Mouse (Mus musculus) hindlimb bud, embryonic 11.5 days (tissue): ENCODE data around the gene Smim27.
A peak's percentile ranks its signal among the peaks of the same experiment; 100 is the strongest.

ENCODE experiments used
- DNase-seq: peaks from one replicate; pipeline ENCODE4 v3.0.0-alpha.2; 2012; ENCODE audit warnings: low read depth, low spot score; ENCODE audit errors: extremely low spot score

Smim27 gene

GRCm38 (mm10) chr4:40269430-40270032 is at the start of gene Smim27, which contains the start of gene Topors:
Gene Smim27, plus strand, starts transcription at chr4:40269579.
Gene Topors, minus strand, starts transcription at chr4:40269850.
- DNase-seq, result peak; percentile 96

DNA sequence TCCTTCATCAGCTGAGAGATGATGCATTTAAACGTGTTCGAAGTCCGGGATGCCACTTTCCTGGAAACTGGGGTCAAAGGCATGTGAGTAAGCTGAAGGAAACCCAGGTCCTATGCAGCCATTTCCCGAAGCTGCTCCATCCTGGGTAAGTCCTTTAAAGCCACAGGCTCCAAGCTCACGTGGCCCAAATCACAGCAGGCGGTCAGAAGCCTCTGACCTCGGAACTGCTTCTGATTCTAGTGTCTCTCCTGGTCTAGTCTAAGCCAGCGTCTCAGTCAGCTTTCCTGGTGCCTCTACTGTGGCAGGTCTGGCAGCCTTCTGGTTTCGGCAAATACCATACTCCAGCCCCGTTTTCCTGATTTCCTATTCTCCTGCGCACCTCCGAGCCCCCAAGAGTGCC is 48.9 kb upstream of the Smim27 start:
- no peak for DNase-seq

DNA sequence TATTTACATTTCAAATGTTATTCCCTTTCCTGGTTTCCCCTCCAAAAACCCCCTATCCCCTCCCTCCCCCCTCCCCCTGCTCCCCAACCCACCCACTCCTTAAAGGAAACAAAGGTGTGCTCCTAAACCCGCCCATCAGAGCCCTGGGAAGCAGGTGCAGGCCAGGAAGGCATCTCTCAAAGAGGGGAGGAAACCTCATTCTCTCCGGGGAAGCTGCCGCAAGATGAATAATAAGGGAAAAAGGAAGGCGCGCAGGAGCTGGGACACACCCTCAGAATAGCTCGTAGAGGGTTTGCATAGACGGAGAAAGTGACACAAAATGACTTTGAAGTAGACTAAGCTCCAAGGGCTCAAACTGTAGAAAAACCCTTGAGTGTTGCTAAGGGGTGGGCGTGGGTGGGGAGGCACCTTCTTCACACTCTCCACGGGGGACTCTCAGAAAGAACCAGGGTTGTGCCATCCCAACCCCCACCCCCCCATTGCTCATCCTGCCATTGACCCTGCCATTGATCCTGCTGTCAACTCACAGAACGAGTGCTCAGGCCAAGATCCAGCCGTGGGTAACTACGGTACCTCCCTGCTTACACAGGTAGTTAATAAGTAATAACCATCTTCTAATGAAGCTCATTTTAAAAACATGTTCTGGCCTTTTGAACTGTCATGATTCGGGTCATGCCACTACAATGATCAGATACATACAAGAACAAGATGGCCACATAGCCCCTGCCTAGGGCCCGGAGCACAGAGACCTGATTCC is 48.2 kb upstream of the Smim27 start:
- DNase-seq, result no peak

DNA sequence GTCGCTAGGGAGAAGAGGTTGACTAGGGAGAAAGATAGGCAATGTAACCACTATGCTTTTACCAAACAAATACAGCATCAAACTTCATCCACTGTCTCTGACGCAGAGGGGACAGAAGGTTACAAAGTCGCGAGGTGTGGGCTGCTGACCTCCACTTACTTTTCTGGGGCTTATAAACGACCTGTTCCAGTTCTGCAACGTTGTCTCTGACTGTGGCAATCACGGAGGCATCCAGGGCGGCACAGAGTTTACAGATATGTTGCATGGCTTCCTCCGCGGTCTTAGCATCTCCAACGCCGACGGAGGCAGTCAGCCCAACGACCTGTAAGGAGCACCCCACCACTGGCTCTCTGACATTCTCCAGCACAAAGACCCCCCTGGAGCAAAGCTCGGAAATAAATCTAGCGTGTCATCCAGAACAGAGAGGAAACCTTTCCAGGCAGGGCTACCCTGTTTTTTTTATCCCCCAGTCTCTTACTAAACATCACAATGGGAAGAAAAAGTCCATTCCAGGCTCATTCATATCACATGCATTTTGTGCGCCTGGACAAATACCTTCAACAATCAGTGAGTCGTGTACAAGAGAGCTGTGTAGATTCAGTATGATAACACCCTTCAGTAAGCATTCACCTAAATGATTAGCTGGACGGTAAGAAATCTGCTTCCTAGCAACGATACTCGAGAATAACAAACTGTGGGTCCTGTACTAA is 47.3 kb upstream of the Smim27 start:
- DNase-seq, result no peak

- DNase-seq, result no peak
These were observed 43.3 kb upstream of the Smim27 start for GRCm38 (mm10) chr4:40226095-40226494.

- no peak for DNase-seq
These were observed 42.2 kb upstream of the Smim27 start for GRCm38 (mm10) chr4:40227131-40227530.

DNA sequence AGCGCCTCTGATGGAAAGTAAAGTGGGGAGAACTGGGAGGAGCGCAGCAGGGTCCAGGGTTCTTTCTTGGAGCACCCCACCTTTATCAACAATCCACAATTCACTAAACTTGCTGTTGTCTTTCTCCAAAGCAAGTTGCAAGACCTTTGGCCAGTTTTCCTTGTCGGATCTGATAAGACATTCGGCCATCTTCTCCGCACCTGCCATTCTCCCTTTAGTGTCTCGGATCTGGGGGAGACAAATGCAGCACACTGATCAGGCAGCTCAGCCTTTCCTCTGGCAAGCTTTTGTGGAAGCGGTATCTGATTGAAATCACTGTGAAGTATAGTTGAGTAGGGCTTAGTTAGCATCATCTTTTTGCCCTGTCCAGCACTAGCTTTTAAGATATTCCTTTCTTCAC is 41.5 kb upstream of the Smim27 start:
- DNase-seq, result no peak

- no peak for DNase-seq
These were observed 39.7 kb upstream of the Smim27 start for GRCm38 (mm10) chr4:40229723-40230122.

DNA sequence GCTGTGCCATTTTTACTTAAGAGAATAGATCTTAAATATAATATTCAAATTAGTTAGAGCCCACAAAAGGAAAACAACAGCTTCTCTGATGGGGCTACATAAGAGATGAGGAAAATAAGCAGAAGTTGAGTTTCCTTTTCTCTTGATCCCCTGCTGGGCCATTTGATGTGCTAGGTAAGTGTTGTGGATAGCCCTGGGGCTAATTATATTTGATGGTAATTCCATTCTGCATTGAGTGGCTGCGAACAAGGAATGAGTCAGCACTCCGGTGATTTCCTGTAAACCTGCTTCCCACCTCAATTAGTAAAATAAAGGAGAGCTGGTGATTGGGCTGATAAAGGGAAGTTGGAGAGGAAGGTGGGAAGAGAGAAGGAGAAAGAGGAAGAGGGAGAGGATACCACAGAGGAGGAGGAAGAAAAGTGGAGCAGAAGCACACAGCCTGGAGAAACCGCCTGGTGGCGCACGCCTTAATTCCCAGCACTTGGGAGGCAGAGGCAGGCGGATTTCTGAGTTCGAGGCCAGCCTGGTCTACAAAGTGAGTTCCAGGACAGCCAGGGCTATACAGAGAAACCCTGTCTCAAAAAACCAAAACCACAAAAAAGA is 36.2 kb upstream of the Smim27 start:
- DNase-seq, result no peak

DNA sequence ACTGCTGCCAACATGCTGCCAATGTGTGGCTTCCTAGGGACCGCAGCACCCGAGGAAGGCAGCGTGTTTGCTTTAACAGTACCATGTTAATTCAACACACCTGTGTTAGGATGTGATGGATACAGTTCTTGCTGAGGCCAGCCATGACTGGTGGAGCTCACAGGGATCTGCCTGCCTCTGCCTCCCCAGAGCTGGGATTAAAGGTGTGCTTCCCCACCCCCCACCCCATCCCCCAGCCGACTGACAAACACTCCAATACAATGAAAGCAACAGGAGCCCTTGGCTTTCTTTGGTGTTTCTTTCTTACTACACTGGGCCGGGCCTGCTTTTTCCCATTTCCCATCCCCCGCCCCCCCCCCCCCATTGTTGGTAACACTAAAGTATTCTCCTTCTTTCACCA is 35.1 kb upstream of the Smim27 start:
- no peak for DNase-seq

DNA sequence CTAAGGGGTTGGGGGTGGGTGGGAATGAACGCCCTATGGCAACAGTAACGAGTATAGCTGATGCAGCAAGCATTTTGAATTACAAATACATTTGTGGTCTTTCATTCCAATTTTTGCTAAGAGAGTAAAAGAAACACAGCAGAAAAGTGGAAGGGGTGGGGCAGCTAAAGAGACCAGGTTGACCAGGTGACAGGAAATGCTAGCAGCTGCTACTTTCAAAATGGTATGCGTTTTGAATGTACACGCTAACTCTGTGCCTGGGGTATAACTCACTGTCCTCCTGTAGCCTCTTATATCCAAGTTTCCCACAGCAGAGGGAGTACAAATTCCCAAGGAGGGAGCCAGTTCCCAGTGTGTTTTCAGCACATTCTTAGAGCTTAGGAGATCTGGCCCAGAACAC is 32.5 kb upstream of the Smim27 start:
- DNase-seq, result no peak

- no peak for DNase-seq
These were observed 30.6 kb upstream of the Smim27 start for GRCm38 (mm10) chr4:40238483-40239408.

DNA sequence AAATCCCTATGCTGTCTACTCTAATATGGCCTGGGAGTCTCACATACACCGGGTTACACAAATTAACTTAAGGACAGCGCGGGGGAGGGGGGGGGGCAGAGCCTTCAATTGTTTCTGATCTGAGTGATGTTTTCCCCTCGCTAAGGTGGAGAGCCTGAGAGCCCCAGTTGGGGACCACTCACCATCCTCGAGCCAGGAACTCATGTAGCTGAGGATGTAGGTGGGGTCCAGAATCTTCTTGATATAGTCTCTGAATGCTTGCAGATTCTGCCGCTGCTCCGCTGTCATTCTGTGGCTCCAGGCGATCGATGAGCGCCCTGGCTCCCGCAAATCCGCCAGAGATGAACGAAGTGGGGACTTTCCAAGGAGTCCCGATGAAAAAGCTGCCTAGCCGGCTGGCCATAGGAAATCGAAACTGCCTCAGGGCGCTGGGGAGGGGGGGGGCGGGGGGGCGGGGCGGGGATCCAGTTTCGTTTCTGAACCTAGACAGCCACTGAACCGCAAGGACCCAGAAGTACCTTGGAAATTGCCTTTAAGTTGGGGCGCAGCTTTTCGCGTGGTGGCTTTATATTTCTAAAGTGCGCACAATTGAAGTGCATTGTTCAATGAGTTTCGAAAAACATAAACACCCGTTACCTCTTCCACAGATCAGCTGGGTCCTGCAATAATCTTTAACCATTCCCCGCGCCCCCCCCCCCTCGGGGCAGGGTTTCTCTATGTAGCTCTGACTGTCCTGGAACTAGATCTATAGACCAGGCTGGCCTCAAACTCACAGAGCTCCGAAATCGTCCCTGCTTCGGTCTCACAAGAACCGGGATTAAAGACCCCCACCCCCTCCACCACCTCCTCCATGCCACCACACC is 29.7 kb upstream of the Smim27 start, which contains the start of gene Ddx58:
Gene Ddx58 (minus strand): TSS at position 420 of the 863 bp plus-strand sequence.
- no peak for DNase-seq

DNA sequence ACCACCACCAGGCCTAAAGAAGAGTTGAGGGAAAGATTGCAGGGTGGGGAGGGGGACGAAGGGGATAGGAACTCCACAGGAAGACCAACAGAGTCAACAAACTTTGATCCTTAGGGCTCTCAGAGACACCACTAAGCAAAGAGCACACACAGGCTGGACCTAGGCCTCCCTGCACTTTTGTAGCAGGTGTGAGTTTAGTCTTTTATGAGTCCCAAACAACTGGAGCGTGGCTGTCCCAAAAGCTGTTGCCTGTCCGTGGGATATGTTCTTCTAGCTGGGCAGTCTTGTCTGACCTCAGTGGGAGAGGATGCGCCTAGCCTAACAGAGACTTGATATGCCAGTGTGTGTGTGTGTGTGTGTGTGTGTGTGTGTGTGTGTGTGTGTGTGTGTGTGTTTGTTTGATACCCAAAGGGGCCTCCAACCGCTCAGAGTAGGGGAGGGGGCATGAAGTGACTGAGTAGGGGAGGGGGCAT is 29.1 kb upstream of the Smim27 start:
- no peak for DNase-seq

- no peak for DNase-seq
These were observed 27.5 kb upstream of the Smim27 start for GRCm38 (mm10) chr4:40241928-40242327.

GRCm38 (mm10) chr4:40243006-40243405 is 26.4 kb upstream of the Smim27 start:
- no peak for DNase-seq

- no peak for DNase-seq
These were observed 25.3 kb upstream of the Smim27 start for GRCm38 (mm10) chr4:40244035-40244434.

DNA sequence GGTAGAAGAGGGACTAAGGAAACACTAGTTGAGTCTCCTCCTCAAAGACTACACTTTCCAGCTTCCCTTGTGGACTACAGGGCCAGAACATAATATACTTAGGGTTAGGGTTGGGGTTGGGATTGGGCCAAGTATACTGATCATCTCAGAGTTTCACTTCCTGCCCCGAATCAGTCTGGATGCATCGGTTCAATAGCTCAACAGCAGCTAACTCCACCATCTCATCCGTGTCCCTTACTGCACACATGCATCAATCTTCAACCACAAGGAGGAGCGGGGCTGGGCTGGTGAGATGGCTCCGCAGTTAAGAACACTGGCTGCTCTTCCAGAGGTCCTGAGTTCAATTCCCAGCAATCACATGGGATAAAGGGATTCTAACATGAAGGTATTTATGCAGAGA is 18.4 kb upstream of the Smim27 start:
- DNase-seq, result no peak

DNA sequence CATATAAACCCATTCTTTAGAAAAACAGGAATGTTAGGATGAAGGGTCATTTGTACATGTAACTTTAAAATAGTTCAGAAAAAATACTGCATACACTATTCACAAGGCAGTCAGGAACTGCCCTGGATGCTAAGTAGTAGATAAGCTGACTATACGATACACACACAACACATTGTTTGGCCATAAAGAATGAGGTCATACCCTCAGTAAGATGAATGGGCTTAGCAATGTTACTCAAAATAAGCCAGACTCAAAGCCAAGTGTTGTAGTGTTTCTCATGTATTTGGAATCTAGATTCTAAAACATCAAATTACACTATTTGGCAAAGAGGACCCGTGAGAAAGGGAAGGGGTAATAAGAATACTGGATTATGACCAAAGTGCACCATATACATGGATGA is 15.6 kb upstream of the Smim27 start:
- DNase-seq, result no peak
